Mouse (Mus musculus): Measurements from ENCODE around the gene Cpox. TPM values are rescaled to one million over a fixed set of nuclear protein-coding genes. Genes with fewer than 3 reads are reported as not detected.

Cpox gene
- polyA plus RNA-seq, 1 experiment from 2014 or later: 8.4 TPM

- no peaks in the 10 kb centered on the region for H3K27me3 ChIP-seq
- H3K27ac ChIP-seq: no peak overlapping the region
- no peak for ATAC-seq
- no peak overlapping the region for H3K4me3 ChIP-seq
- H3K4me2 ChIP-seq: no peak overlapping the region
- H3K36me3 ChIP-seq (ENCODE audit: poor library complexity, severe bottlenecking): 0 out of 2 replicates have a peak, but pooled peaks cover 5% of the 10 kb centered on the region
- H3K9ac ChIP-seq: no peak overlapping the region
- H3K4me1 ChIP-seq: no peaks in the 10 kb centered on the region
- no peaks in the 10 kb centered on the region for H3K9me3 ChIP-seq (replicated peaks)
- 88% methylated on average over 20 of the region's 20 CpGs for WGBS
Measured at GRCm38 (mm10) chr16:58685548-58686537, 15.8 kb downstream of the Cpox start.

- no peaks in the 10 kb centered on the region for H3K36me3 ChIP-seq (ENCODE audit: poor library complexity, severe bottlenecking)
- H3K9me3 ChIP-seq (replicated peaks): no peaks in the 10 kb centered on the region
- no peak overlapping the region for H3K4me2 ChIP-seq
- H3K9ac ChIP-seq: no peak overlapping the region
- ATAC-seq: no peak
- no peak overlapping the region for H3K27ac ChIP-seq
- no peaks in the 10 kb centered on the region for H3K4me1 ChIP-seq
- 87% methylated on average over 1 of the region's 1 CpGs for WGBS
- no peak overlapping the region for H3K4me3 ChIP-seq
- H3K27me3 ChIP-seq: no peaks in the 10 kb centered on the region
Measured at GRCm38 (mm10) chr16:58688534-58688933, 18.4 kb downstream of the Cpox start.

GRCm38 (mm10) chr16:58689555-58690169, 19.6 kb downstream of the Cpox start:
- Histone ChIP-seq H3K9me3 (replicated peaks) (no peaks in the 10 kb centered on the region), H3K9ac (no peak overlapping the region), H3K36me3 (ENCODE audit: poor library complexity, severe bottlenecking) (no peaks in the 10 kb centered on the region), H3K4me3 (no peak overlapping the region), H3K27ac (no peak overlapping the region), H3K27me3 (no peaks in the 10 kb centered on the region), H3K4me1 (no peaks in the 10 kb centered on the region), H3K4me2 (no peak overlapping the region)
- no peak for ATAC-seq
- 86% methylated on average over 5 of the region's 5 CpGs for WGBS

DNA sequence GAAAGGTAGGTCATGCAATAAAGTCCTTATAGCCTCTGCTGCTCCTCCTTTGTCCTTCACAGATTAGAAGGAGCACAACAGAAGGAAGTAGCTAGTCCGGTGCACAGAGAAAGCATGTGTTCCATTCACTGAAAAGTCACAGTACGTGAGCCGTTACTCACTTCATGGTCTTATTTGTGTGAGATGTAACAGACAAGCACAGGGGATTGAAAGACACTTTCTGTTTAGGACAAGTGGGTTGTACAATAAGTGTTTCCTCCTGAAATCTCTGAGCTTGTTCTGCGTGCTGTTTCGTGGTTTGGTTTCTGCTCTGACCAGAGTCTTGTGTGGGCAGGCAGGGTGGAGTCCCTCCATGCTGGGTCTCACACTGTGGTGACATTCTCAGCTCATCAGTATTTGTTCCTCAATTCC, 20.2 kb downstream of the Cpox start:
- no peak for ATAC-seq
- no peaks in the 10 kb centered on the region for H3K9me3 ChIP-seq (replicated peaks)
- no peak overlapping the region for H3K27ac ChIP-seq
- H3K4me1 ChIP-seq: no peaks in the 10 kb centered on the region
- no peak overlapping the region for H3K4me2 ChIP-seq
- H3K27me3 ChIP-seq: no peaks in the 10 kb centered on the region
- no peaks in the 10 kb centered on the region for H3K36me3 ChIP-seq (ENCODE audit: poor library complexity, severe bottlenecking)
- WGBS: 87% methylated on average over 5 of the region's 5 CpGs
- H3K4me3 ChIP-seq: no peak overlapping the region
- H3K9ac ChIP-seq: no peak overlapping the region

DNA sequence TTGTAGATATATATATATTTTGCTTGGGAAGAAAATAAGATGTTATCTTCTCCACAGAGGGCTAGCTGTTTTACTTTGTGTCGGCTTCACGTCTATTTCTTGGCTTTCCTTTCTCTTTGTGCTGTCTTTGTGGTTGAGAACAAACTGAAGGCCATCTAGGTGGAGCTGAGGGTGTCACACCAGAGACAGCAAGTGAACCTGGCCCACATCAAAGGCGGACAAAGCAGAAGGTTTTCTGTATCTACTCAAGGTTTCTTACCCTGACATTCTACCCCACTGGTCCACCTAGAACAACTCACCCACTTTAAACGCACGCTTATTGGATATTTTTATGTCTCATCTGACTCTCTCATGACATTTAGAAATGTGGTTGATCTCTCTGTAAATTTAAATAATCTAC, 24.0 kb downstream of the Cpox start:
- no peaks in the 10 kb centered on the region for H3K27me3 ChIP-seq
- H3K9me3 ChIP-seq (replicated peaks): no peaks in the 10 kb centered on the region
- no peaks in the 10 kb centered on the region for H3K4me1 ChIP-seq
- ATAC-seq: no peak
- 89% methylated on average over 5 of the region's 5 CpGs for WGBS
- H3K27ac ChIP-seq: no peak overlapping the region
- no peak overlapping the region for H3K9ac ChIP-seq
- no peaks in the 10 kb centered on the region for H3K36me3 ChIP-seq (ENCODE audit: poor library complexity, severe bottlenecking)
- H3K4me2 ChIP-seq: no peak overlapping the region
- no peak overlapping the region for H3K4me3 ChIP-seq

DNA sequence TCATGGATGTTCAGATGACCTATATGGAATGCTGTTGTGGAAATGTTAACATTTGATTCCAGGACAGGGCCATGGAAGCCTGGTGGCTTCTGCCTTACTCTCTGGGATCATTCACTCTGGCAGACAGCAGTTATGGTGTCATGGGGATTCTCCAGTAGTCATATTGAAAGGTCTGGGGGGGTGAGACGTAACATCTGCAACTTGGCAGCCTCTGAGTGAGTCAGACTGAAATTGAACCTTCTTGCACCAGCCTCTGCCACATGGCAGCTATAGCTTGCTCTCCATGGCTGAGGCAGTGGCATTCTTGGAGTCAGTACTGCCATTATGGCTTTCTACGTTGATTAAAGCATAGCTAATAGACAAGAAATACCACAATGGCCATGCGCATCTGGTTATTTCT, 26.7 kb downstream of the Cpox start:
- Histone ChIP-seq H3K36me3 (ENCODE audit: poor library complexity, severe bottlenecking) (no peaks in the 10 kb centered on the region), H3K9ac (no peak overlapping the region)

GRCm38 (mm10) chr16:58697261-58697660, 27.2 kb downstream of the Cpox start:
- H3K4me3 ChIP-seq: no peak overlapping the region
- 95% methylated on average over 1 of the region's 1 CpGs for WGBS
- no peak overlapping the region for H3K9ac ChIP-seq
- H3K27ac ChIP-seq: no peak overlapping the region
- no peaks in the 10 kb centered on the region for H3K4me1 ChIP-seq
- no peaks in the 10 kb centered on the region for H3K9me3 ChIP-seq (replicated peaks)
- no peak for ATAC-seq
- H3K27me3 ChIP-seq: no peaks in the 10 kb centered on the region
- no peaks in the 10 kb centered on the region for H3K36me3 ChIP-seq (ENCODE audit: poor library complexity, severe bottlenecking)
- H3K4me2 ChIP-seq: no peak overlapping the region

More for the DNA sequence above, 26.7 kb downstream of the Cpox start:
- Histone ChIP-seq H3K4me3 (no peak overlapping the region), H3K27ac (no peak overlapping the region), H3K4me1 (no peaks in the 10 kb centered on the region), H3K27me3 (no peaks in the 10 kb centered on the region), H3K4me2 (no peak overlapping the region), H3K9me3 (replicated peaks) (no peaks in the 10 kb centered on the region)
- no peak for ATAC-seq
- WGBS: 88% methylated on average over 3 of the region's 3 CpGs

DNA sequence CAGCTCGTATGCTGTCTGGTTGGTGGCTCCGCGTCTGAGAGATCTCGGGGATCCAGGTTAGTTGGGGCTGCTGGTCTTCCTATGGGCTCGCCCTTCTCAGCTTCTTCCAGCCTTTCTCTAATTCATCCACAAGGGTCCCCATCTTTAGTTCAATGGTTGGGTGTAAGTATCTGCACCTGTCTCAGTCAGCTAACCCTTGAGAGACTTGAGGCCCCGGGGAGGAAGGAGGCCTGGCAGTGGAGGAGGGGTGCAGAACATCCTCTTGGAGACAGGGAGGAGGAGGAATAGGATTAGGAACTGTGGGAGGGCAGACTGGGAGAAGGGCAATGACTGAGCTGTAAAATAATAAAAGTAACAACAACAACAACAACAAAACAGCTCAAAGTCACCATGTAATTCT, 30.1 kb downstream of the Cpox start:
- H3K36me3 ChIP-seq (ENCODE audit: poor library complexity, severe bottlenecking): no peaks in the 10 kb centered on the region
- WGBS: 83% methylated on average over 6 of the region's 6 CpGs
- H3K27me3 ChIP-seq: no peaks in the 10 kb centered on the region
- no peaks in the 10 kb centered on the region for H3K4me1 ChIP-seq
- H3K27ac ChIP-seq: no peak overlapping the region
- no peak overlapping the region for H3K9ac ChIP-seq
- H3K4me3 ChIP-seq: no peak overlapping the region
- no peaks in the 10 kb centered on the region for H3K9me3 ChIP-seq (replicated peaks)
- no peak for ATAC-seq
- no peak overlapping the region for H3K4me2 ChIP-seq

GRCm38 (mm10) chr16:58700816-58701424, 30.8 kb downstream of the Cpox start:
- WGBS: 85% methylated on average over 12 of the region's 12 CpGs
- H3K27ac ChIP-seq: no peak overlapping the region
- H3K4me1 ChIP-seq: no peaks in the 10 kb centered on the region
- H3K27me3 ChIP-seq: no peaks in the 10 kb centered on the region
- H3K9ac ChIP-seq: no peak overlapping the region
- H3K36me3 ChIP-seq (ENCODE audit: poor library complexity, severe bottlenecking): no peaks in the 10 kb centered on the region
- H3K4me2 ChIP-seq: no peak overlapping the region
- H3K9me3 ChIP-seq (replicated peaks): no peaks in the 10 kb centered on the region
- ATAC-seq: no peak
- no peak overlapping the region for H3K4me3 ChIP-seq

- Histone ChIP-seq H3K36me3 (ENCODE audit: poor library complexity, severe bottlenecking) (no peaks in the 10 kb centered on the region), H3K4me3 (no peak overlapping the region), H3K9me3 (replicated peaks) (no peaks in the 10 kb centered on the region), H3K9ac (no peak overlapping the region), H3K27ac (no peak overlapping the region), H3K4me2 (no peak overlapping the region), H3K27me3 (no peaks in the 10 kb centered on the region), H3K4me1 (no peaks in the 10 kb centered on the region)
- no peak for ATAC-seq
- 85% methylated on average over 6 of the region's 6 CpGs for WGBS
Measured at GRCm38 (mm10) chr16:58701779-58702178, 31.7 kb downstream of the Cpox start.

- H3K36me3 ChIP-seq (ENCODE audit: poor library complexity, severe bottlenecking): no peaks in the 10 kb centered on the region
- ATAC-seq: no peak
- no peak overlapping the region for H3K27ac ChIP-seq
- no peak overlapping the region for H3K4me2 ChIP-seq
- H3K9ac ChIP-seq: no peak overlapping the region
- no peaks in the 10 kb centered on the region for H3K4me1 ChIP-seq
- WGBS: 90% methylated on average over 10 of the region's 10 CpGs
- no peaks in the 10 kb centered on the region for H3K27me3 ChIP-seq
- no peaks in the 10 kb centered on the region for H3K9me3 ChIP-seq (replicated peaks)
- no peak overlapping the region for H3K4me3 ChIP-seq
Measured at GRCm38 (mm10) chr16:58702329-58702932, 32.3 kb downstream of the Cpox start.
